Mouse (Mus musculus): ENCODE results near the gene Tssc4. TPM values are rescaled to one million over a fixed set of nuclear protein-coding genes. Genes with fewer than 3 reads are reported as not detected.

Gene Tssc4
- total RNA-seq, 1 experiment from 2014 or later: 10.4 TPM

DNA sequence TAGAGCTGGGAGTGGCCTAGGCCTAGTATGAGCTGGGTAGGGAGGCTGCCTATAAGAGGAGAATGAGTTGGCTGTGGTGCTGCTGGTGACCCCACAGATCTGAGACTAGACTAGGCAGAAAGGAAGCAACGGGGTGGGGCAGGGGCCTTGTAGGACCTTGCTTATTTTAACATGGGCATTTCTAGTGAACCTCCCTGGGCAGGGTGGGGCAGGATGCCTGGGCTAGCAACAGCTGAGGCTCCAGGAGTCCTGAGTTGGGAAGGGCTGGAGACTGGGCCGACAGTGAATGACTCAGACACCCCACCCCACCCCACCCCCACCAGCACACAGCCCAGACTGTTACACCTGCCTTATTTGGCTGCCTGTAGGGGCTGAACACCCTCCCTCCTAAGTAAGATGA lies 6.3 kb upstream of the Tssc4 start:
- no peak for ATAC-seq (replicated peaks; ENCODE audit: insufficient number of reproducible peaks, low FRiP score, low TSS enrichment, poor library complexity, severe bottlenecking)

DNA sequence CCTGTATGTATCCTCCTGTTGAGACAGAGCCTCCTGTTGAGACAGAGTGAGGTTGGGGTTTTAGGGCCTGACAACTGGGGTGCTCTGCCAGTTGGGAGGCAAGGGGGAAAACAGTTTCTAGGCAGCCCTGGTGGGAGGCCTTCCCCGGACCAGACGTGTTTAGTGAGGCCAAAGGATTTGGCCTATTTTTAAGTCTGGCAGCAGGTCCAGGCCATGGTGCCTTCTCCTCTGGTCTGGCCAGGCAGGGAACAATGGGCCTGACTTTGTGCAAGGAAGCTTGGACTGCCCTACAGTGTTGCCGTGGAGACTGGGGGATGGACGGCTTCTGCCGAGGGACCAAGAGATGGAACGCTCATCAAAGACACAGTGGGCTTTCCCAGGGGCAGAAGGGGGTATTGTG lies 4.8 kb upstream of the Tssc4 start:
- ATAC-seq (replicated peaks; ENCODE audit: insufficient number of reproducible peaks, low FRiP score, low TSS enrichment, poor library complexity, severe bottlenecking): no peak

DNA sequence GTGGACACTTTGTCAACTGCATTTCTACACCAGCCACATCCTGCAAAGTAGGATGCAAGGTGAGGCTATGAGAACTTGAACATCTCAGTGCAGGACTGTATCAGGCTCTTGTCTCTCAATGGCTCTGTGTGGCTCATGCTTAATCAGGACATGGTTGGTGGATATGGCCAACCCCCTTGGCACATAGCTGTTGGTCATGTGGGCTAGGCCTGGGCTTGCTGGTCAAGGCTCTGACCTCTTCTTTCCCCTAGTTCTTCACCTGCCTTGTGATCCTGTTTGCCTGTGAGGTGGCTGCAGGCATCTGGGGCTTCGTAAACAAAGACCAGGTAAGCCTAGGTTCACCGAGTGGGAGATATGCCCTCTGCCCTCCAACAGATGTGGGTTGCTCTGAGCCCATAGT lies 3.4 kb upstream of the Tssc4 start:
- ATAC-seq (replicated peaks; ENCODE audit: insufficient number of reproducible peaks, low FRiP score, low TSS enrichment, poor library complexity, severe bottlenecking): no peak

GRCm38 (mm10) chr7:143067469-143067868 lies 1.6 kb upstream of the Tssc4 start:
- no peak for ATAC-seq (replicated peaks; ENCODE audit: insufficient number of reproducible peaks, low FRiP score, low TSS enrichment, poor library complexity, severe bottlenecking)

DNA sequence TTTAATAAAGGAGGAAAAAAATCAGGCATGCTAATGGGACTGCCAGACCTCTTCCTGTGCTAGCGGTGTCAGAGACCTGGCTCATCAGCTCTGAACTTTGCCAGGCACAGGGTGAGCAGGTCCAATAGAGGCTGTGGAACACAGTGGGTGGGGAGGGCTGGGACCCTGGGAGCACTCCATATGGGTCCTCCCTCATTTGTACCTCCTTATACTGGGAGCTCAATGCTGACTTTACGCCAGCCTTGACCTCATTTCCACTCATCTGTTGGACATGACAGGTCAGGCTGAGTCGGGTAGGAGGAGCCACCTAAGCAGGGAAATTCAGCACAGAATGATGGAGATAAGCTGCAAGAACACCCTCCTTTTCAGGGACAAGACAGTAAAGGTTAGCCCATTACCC lies 1.2 kb upstream of the Tssc4 start:
- no peak for ATAC-seq (replicated peaks; ENCODE audit: insufficient number of reproducible peaks, low FRiP score, low TSS enrichment, poor library complexity, severe bottlenecking)

GRCm38 (mm10) chr7:143068316-143068881 lies 650 bp upstream of the Tssc4 start:
- no peak for ATAC-seq (replicated peaks; ENCODE audit: insufficient number of reproducible peaks, low FRiP score, low TSS enrichment, poor library complexity, severe bottlenecking)

GRCm38 (mm10) chr7:143069751-143070400 lies 827 bp downstream of the Tssc4 start:
- ATAC-seq (replicated peaks; ENCODE audit: insufficient number of reproducible peaks, low FRiP score, low TSS enrichment, poor library complexity, severe bottlenecking): no peak

DNA sequence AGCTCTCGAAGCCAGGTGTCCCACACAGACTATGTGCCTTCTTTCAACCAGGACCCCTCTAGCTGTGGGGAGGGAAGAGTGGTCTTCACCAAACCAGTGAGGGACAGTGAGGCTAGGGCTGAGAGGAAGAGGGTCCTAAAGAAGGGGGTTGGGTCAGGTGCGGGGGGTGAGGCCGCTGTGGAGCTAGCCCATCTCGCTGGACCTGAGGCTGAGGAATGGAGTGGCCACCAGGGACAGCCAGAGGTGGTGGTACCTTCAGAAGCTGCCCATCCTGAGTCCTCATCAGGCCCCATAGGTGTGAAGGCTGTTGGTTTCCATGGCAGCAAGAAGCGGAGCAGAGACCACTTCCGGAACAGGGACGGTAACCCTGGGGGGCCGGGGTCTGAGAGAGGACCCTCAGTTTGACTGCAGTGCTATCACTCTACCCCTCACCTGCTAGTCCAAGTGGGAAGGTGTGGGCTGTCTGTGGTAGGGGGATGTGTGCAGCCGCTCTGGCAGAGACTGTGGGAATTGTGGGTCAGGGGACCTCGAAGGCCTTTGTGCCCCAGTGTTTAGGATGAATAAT lies 1.5 kb downstream of the Tssc4 start:
- no peak for ATAC-seq (replicated peaks; ENCODE audit: insufficient number of reproducible peaks, low FRiP score, low TSS enrichment, poor library complexity, severe bottlenecking)

DNA sequence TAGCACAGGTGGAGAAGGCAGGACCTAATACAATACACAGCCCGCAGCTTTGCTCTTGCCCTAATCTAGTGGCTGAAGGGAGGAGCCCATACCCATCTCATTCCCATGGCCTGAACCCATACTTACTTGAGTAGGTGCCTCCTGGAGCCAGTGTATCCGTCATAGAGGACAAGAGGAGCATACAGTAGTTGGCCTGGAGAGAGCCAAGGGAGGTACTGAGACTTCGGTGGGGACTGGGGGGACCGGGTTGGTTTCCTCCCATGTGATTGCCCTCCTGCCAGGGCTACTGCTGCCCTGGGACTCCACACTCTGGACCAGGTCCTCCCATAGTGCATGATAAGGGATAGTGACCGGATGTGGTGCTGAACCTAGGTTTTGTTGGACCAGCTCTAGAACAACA lies 3.6 kb downstream of the Tssc4 start:
- no peak for ATAC-seq (replicated peaks; ENCODE audit: insufficient number of reproducible peaks, low FRiP score, low TSS enrichment, poor library complexity, severe bottlenecking)

- ATAC-seq (replicated peaks; ENCODE audit: insufficient number of reproducible peaks, low FRiP score, low TSS enrichment, poor library complexity, severe bottlenecking): no peak
These were observed 4.0 kb downstream of the Tssc4 start for GRCm38 (mm10) chr7:143073086-143073485.

DNA sequence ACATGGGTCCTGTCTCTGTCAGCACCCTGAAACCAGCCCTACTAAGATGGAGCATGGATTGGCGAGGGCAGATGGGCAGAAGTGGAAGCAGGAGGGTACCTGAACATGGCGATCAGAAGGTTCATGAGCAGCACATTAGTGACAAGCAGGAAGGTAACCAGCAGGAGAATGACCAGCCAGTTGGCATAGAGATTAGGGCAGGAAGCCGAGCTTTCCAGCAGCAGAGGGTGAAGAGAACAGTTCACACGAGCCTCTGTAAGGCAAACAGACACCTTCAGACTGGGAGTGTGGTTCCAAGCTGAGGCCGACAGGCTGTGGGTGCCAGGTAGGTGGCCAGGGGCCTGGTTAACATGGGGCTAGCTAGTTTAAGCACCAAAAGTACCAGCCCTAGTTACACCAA lies 6.3 kb downstream of the Tssc4 start:
- no peak for ATAC-seq (replicated peaks; ENCODE audit: insufficient number of reproducible peaks, low FRiP score, low TSS enrichment, poor library complexity, severe bottlenecking)

GRCm38 (mm10) chr7:143077351-143077750 lies 8.3 kb downstream of the Tssc4 start:
- no peak for ATAC-seq (replicated peaks; ENCODE audit: insufficient number of reproducible peaks, low FRiP score, low TSS enrichment, poor library complexity, severe bottlenecking)

GRCm38 (mm10) chr7:143082024-143082423 lies 13.0 kb downstream of the Tssc4 start:
- ATAC-seq (replicated peaks; ENCODE audit: insufficient number of reproducible peaks, low FRiP score, low TSS enrichment, poor library complexity, severe bottlenecking): no peak

DNA sequence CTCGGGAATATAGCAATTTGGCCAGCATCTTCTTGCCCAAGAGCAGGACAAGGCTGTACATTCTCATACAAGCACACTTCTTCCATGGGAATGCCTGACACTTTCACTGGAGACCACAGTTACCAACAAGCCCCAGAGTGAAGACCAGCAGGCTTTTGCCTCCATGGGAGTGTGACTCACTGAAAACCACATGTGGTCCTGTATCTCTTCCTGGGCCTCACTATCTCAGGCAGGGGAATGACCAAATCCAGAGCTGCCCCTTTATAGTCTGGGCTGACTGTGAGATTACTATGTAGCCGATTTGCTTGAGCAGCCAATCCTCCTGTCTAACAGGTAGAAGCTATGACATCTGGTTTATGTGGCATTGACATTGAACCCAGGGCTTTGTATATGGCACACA lies 14.7 kb downstream of the Tssc4 start:
- ATAC-seq (replicated peaks; ENCODE audit: insufficient number of reproducible peaks, low FRiP score, low TSS enrichment, poor library complexity, severe bottlenecking): no peak

GRCm38 (mm10) chr7:143086366-143086765 lies 17.3 kb downstream of the Tssc4 start:
- peak; percentile 48 for ATAC-seq (replicated peaks; ENCODE audit: insufficient number of reproducible peaks, low FRiP score, low TSS enrichment, poor library complexity, severe bottlenecking)

DNA sequence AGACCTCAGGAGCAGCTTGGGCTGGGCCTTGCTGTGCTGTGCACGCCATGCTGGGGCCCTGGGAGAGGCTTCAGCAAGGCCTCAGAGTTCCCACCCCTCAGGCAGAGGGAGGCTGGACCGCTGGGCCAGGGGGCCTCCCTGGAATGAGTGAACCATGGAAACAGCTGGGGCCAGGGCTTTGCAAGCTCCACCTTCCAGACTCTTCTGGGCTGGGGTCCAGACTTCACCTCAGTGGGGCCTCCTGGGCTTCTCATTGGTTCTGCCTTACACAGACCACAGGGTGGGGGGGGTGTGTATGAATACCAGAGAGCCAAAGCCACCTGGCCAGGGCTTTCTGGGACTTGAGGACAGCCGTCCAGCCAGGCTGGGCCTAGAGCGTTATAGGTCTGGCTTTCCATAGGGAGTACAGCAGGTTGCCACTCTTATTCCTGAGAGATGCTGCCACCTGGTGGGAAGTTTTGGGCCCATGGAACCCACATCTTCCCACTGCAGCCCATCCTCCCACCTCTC lies 18.1 kb downstream of the Tssc4 start:
- ATAC-seq (replicated peaks; ENCODE audit: insufficient number of reproducible peaks, low FRiP score, low TSS enrichment, poor library complexity, severe bottlenecking): no peak

DNA sequence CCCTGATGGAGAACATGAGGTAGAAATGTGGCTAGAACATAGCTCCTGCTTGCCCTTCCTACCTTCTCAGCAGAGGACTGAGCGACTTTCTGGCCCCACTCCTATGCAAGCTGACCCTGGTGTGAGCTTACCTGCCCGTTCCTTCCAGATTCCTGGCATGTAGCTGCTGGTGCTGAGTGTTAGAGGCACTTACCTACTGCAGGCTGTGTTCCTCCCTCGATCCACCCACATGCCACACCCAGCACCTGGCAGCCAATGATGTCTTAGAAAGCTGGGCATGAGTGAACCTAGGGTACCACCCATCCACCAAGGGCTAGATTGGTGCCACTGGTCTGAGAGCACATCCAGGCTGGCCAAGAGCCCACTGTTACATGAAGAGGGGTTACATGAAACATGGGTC lies 24.8 kb downstream of the Tssc4 start:
- no peak for ATAC-seq (replicated peaks; ENCODE audit: insufficient number of reproducible peaks, low FRiP score, low TSS enrichment, poor library complexity, severe bottlenecking)

GRCm38 (mm10) chr7:143094592-143095553 lies 25.8 kb downstream of the Tssc4 start, which contains the start of gene Trpm5:
Trpm5 (minus strand) TSS chr7:143094642.
- no peak for ATAC-seq (replicated peaks; ENCODE audit: insufficient number of reproducible peaks, low FRiP score, low TSS enrichment, poor library complexity, severe bottlenecking)

- ATAC-seq (replicated peaks; ENCODE audit: insufficient number of reproducible peaks, low FRiP score, low TSS enrichment, poor library complexity, severe bottlenecking): no peak
These were observed 26.5 kb downstream of the Tssc4 start for GRCm38 (mm10) chr7:143095554-143095907.

Measured in monocyte, adult 5-6 weeks (primary cell).